ENCODE assay signal across 13 mouse cellular contexts in the genomic region with DNA sequence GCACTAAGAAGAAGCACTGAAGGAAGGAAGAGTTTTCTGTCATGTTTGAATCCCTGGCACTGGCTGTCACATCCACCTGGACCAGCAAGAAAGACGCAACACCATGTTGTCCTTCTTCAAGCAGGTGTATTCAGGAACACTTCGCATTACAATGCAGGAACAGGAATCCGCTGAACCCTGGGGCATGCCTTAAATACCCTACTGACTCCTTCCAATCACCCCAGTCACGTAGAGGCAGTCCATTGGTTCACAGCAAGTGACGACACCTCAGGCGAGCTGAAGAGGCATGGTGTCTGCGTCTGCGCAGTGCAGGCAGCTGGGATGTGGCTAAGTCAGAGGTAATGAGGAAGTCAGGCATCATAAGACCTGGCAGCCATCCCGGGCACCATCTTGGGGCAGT.
"Had no signal": no experiment of that assay in that cellular context is flagged by ENCODE, and none has a peak within 500 bp of the region (broad histone marks: within the 10 kb centered on the region; RNA-seq: fewer than 3 reads in every experiment).

No protein-coding gene starts in this region.

- H3K27me3 ChIP-seq: midbrain, embryonic 12.5 days; neural tube, embryonic 12.5 days; stomach, embryonic 15.5 days had no signal

- H3K36me3 ChIP-seq: midbrain, embryonic 10.5 days; midbrain, embryonic 12.5 days; neural tube, embryonic 12.5 days; stomach, embryonic 15.5 days had no signal

- H3K4me2 ChIP-seq: lung, embryonic 14.5 days; midbrain, embryonic 12.5 days; neural tube, embryonic 12.5 days; stomach, embryonic 15.5 days had no signal

- DNase-seq: lung, adult 18-20 months; lung, embryonic 14.5 days; lung, postnatal 10 days; lung, postnatal 4 days; midbrain, embryonic 14.5 days; right cerebral cortex, postnatal 14 days; thymus, adult 2 months; thymus, postnatal 25 days; thymus, postnatal 4 days had no signal

- H3K4me3 ChIP-seq: midbrain, embryonic 10.5 days; midbrain, embryonic 12.5 days; neural tube, embryonic 12.5 days; stomach, embryonic 15.5 days had no signal
